Mouse (Mus musculus) brain, embryonic 18.5 days (tissue): ENCODE results near the gene Olfr551.
A peak's percentile ranks its signal among the peaks of the same experiment; 100 is the strongest.
"Not testable (repeated sequence)": the region's sequence is repeated elsewhere in the genome, so short reads cannot be mapped to it uniquely, and the experiment has no call there.

ENCODE experiments used
- DNase-seq: peaks from one replicate; pipeline ENCODE4 v3.0.0-alpha.2; 2012; ENCODE audit warnings: low read depth, low spot score

The Olfr551 gene

DNA sequence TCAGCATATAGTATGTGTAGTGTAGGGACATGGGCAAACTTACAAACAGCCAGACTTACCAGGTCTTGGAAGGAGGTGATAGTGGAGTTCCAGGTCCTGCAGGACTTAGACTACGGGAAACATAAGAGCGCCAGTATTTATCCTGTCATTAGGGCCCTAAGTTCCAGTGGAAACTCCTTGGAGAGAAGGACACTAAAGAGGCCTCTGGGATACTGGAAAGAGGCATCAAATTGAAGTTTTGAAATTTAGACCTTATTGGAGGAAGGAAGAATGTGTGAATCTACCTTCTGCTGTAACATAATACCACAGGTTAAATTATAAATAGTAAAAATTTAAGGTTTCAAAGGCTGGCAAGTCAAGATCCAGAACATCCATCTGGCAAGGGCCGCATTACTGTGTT, at the start of gene Olfr551:
TSS of gene Olfr551 (minus strand) at position 101 of the 400 bp plus-strand sequence.
- no peak for DNase-seq

DNA sequence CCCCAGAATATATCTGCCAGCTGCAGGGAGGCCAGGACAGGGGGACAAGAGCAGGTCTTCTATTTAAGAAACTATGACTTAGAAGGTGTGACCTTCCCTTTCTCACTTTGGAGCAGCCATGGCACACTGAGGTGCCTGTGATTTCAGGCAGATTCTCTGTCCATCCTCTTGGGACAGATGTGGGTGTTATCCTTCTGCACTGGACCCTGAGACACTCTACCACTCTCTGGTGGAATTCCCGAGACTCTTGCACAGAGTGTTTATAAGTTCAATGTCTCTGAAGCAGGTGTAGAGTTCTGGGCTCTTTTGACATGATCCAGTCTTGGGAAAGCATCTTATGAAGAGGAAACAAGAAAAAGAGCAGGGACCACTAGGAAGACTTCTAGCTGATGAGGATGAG, 46.4 kb upstream of the Olfr551 start, which contains the start of gene Olfr554:
TSS of gene Olfr554 (plus strand) at position 301 of the 400 bp plus-strand sequence.
- DNase-seq: no peak

GRCm38 (mm10) chr7:102636665-102637064, 45.0 kb upstream of the Olfr551 start:
- DNase-seq: no peak

GRCm38 (mm10) chr7:102620368-102620767, 28.7 kb upstream of the Olfr551 start:
- not testable (repeated sequence) for DNase-seq

- no peak for DNase-seq
Measured at GRCm38 (mm10) chr7:102619608-102620007, 27.9 kb upstream of the Olfr551 start.

GRCm38 (mm10) chr7:102618118-102618517, 26.4 kb upstream of the Olfr551 start, which contains the start of gene Olfr553:
Olfr553 (minus strand) TSS chr7:102618218.
- DNase-seq: no peak

- DNase-seq: no peak
Measured at GRCm38 (mm10) chr7:102597378-102598031, 5.8 kb upstream of the Olfr551 start, which contains the start of gene Olfr552. Olfr552 (plus strand) TSS chr7:102597770.

GRCm38 (mm10) chr7:102575998-102576397, 15.7 kb downstream of the Olfr551 start:
- DNase-seq: no peak

DNA sequence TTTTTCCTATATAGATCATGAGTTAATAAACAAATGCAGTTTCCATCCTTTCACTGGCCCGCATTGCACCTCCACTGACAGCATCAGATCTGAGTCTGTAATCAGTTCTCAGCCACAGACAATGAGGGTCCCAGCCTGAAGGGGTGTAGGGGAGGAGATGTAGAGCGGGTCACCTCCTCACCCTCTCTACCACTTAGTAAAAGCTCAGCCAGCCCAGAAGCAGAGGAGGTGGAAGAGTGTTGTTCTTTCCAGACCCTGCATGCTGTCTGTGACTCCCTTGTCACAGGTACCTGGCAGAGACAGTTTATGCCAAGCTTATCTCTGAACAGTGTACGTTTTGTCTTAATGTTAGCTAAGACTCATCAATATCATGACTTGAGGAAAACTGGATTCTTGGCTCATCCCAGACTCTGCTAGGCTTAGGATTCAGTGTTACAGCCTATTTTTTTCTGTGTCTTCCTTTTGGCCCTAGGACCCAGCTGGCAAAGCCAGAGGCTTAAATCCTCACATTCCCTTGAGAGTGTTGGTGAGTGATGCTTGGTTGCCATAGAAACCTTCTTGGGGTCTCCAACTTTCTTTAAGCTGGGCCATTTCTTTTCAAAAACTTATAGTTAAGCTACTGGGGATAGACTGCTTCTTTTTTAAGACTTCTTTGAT, 18.4 kb downstream of the Olfr551 start:
- peak; percentile 16 for DNase-seq

DNA sequence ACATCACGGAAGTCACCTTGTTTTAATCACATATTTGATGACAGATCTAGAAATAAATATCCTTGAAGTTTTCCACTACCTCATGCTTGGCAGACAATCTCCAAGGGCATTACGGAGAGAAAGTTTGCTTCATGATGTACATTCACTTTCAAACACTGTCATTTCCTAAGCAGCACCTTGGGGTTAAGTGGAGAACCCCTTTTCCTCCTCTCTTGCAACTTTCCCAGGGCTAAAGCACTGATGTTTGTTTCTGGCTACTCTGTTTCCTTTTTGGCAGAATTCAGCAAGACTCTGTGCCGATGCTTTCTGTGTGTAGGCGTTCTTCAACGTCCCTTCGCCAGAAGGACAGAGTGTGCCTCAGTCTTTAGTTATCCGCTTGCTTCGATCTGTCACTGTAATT, 20.5 kb downstream of the Olfr551 start, which contains the start of gene Olfr550:
TSS of gene Olfr550 (plus strand) at position 301 of the 400 bp plus-strand sequence.
- DNase-seq: no peak

- DNase-seq: no peak
Measured at GRCm38 (mm10) chr7:102566219-102566618, 25.5 kb downstream of the Olfr551 start.

GRCm38 (mm10) chr7:102564999-102565997, 26.4 kb downstream of the Olfr551 start, which contains the start of gene Trim21:
Trim21 (minus strand) TSS chr7:102565486.
- peak; percentile 3 for DNase-seq

GRCm38 (mm10) chr7:102553279-102553678, 38.4 kb downstream of the Olfr551 start:
- DNase-seq: no peak

- no peak for DNase-seq
Measured at GRCm38 (mm10) chr7:102549570-102549969, 42.1 kb downstream of the Olfr551 start, which contains the start of gene Olfr549. Olfr549 (plus strand) TSS chr7:102549870.

DNA sequence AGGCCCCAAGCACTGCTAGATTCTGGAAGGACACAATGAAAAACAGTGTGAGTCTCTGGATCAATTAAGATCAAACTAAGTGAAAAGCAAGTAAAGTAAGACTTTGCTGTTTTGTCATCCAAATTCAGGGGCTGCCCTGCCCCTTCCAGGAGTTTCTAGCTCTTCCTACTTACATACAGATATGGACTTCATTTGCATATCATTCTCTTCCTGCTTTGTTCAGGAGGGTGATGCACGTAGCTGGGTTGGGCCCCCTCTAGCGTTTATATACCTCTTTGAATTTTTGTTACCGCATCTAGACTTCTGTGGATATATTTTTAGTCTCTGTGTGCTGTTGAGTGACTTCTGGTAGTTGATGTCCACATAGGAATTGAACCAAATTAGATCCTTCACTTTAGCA, 50.4 kb downstream of the Olfr551 start:
- no peak for DNase-seq

DNA sequence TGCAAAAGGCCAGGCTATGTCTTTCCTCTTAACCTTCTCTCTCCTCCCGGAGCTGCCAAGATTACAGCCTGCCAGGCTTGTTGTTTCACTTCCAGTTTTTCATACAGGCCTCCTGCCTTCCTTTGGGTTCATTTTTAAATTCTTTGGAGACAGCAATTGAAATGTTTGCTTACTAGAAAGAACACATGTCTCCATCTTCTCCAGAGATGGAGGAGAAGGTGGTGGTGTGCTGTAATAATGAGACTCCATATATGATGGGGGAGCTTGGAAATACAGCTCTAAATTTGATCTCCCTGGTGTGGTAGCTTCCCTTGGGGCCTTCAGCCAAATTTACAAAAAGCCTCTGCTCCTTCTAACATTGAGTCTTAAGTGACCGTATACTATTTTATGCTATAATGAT, 51.1 kb downstream of the Olfr551 start, which contains the start of gene Olfr548-ps1:
TSS of gene Olfr548-ps1 (plus strand) at position 301 of the 400 bp plus-strand sequence.
- no peak for DNase-seq

- DNase-seq: no peak
Measured at GRCm38 (mm10) chr7:102534449-102534848, 57.2 kb downstream of the Olfr551 start, which contains the start of gene Olfr547. Olfr547 (plus strand) TSS chr7:102534749.
